Mouse (Mus musculus) G1E (cell line): ENCODE results near the gene Abcg5.

Source experiments
- CTCF ChIP-seq: IDR thresholded peaks from 2 replicates; pipeline ENCODE4 v1.5.1; 2012; ENCODE audit warnings: low read depth, low read length, inconsistent platforms, mixed read lengths
- GATA1 ChIP-seq: IDR thresholded peaks from 2 replicates; pipeline ENCODE4 v1.6.1; 2012; ENCODE audit warnings: borderline replicate concordance, low read length, inconsistent platforms, mixed read lengths
- GATA2 ChIP-seq: IDR thresholded peaks from 2 replicates; pipeline ENCODE4 v1.6.1; 2012; ENCODE audit warnings: low read depth, low read length, inconsistent platforms, borderline replicate concordance
- POLR2AphosphoS5 ChIP-seq: IDR thresholded peaks from 2 replicates; pipeline ENCODE4 v1.6.1; 2012; ENCODE audit warnings: low read depth, low read length, inconsistent platforms; ENCODE audit not compliant: insufficient replicate concordance
- TAL1 ChIP-seq: conservative IDR thresholded peaks from 2 replicates; pipeline ENCODE4 v1.6.1; 2012; ENCODE audit warnings: low read depth, low read length, inconsistent platforms, mixed read lengths

DNA sequence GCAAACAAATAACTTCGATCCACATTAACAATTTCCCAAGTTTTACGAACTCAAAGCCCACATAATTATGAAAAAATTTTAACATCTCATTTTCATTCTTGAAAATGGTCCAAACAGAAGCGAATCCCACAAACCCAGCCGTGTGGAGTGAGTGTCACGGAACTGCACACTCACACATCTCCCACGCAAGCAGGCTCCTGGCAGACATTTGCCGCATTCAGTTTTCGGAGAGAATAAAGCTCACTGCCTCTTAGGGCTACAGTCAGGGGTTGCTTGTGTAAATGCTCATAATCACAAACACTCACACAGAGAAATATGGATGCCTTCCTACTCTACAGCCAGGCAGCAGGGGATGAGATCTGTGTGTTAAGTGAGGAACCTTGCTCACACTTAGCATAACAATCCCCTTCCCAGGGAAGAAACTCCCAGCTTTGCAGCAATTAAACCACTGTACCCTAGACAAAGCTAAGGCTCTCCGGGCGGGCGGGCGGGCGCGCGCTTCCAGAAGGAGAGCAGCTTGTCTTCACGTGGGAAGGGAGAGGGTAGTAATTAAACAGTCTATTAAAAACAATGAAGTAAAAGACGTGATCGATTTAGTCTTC is 30.9 kb upstream of the Abcg5 start:
- TF ChIP-seq CTCF (no peak), POLR2AphosphoS5 (no peak), GATA1 (no peak), TAL1 (no peak), GATA2 (no peak)
